In the genomic region with DNA sequence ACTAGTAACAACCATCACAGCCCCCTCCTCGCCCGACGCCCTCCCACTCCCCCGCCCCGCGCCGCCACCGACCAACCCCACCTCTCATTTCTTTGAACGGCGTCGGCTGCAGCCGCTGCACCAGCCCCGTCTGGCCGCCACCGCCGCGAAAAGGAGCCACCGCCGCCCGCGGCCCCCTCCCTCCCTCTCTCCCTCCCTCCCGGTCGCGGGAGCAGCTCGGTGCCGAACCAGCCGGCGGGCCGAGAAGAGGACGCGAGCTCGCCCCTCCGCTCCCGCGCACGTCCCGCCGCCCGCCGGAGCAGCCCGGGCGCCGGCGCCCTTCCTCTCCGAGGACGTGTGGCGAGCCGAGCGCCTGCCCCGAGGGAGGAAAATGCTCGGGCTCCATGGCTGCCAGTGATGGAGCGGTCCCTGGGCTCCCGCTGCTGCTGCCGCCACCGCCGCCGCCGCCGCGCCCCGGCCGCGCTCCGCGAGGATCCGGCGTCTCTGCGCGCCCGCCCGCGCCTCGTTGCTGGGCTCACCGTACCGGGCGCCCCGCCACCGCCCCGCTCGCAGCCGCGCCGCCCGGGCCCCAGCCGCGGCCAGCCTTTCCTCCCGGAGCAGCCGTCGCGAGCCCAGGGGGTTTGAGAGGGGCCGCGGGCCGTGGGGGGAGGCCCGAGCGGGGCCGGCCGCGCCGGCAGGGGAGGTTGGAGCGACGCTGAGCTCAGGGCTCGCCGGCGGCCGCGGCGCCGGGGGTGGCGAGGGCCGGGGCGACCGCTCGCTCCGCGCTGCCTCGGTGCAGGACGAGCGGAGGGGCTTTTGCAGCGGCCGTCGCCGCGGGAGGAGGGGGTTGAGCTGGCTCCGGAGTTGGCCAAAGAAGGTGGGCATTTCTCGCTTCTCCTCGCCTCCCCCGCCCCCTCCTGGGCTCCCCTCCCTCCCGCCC, we compare ENCODE assay signal across 8 mouse cellular contexts. TPM values are rescaled to one million over a fixed set of nuclear protein-coding genes. Genes with fewer than 3 reads are reported as not detected.
DNase-seq lines count a peak whose midpoint lies in the region; ATAC-seq and TF ChIP-seq lines count a peak whose summit lies in the region.

Tsc22d1 (plus strand) TSS at position 100 of the 919 bp plus-strand sequence.

- H3K9me3 ChIP-seq in forebrain, embryonic 16.5 days (ENCODE audit: control insufficient read depth, low read length): no peaks in the 10 kb centered on the region
- H3K9me3 ChIP-seq in stomach, embryonic 16.5 days (replicated peaks; ENCODE audit: control insufficient read depth, low read length): no peaks in the 10 kb centered on the region

- peak within 1 kb of the TSS; percentile 96 for H3K4me2 ChIP-seq in forebrain, embryonic 16.5 days (ENCODE audit: low read length)
- peak within 1 kb of the TSS; percentile 93 for H3K4me2 ChIP-seq in stomach, embryonic 16.5 days (ENCODE audit: low read depth, low read length)

- ATAC-seq in forebrain, embryonic 16.5 days: peak; percentile 11
- ATAC-seq in megakaryocyte, adult 5-6 weeks (ENCODE audit: poor library complexity, severe bottlenecking): no peak
- peak; percentile 7; the same call in 1 of the 2 replicates for ATAC-seq in stomach, embryonic 16.5 days (ENCODE audit: insufficient read depth, low FRiP score)

- no peak for TF ChIP-seq CTCF in kidney, adult 2 months (conservative IDR thresholded peaks at IDR 0.05; ENCODE audit: insufficient read depth, insufficient read length, low read depth, low read length)
- no peak for TF ChIP-seq CTCF in bone marrow macrophage, adult 2 months (IDR thresholded peaks at IDR 0.05; ENCODE audit: low read depth, low read length)

- intact Hi-C loops in heart, postnatal 14 days (cut with DNase I): loop anchor here (2.0 to 5.0 kb wide), 4 partner anchors 37 to 262 kb away; no protein-coding TSS in a partner anchor

- peak within 1 kb of the TSS; percentile 99 for H3K9ac ChIP-seq in forebrain, embryonic 16.5 days (replicated peaks; ENCODE audit: low read depth, low read length)
- peak within 1 kb of the TSS; percentile 98 for H3K9ac ChIP-seq in stomach, embryonic 16.5 days (ENCODE audit: low read length)

- H3K4me3 ChIP-seq in kidney, adult 2 months (ENCODE audit: insufficient read depth, low read depth, low read length): peak within 1 kb of the TSS; percentile 68
- peak within 1 kb of the TSS; percentile 81 for H3K4me3 ChIP-seq in bone marrow macrophage, adult 2 months (ENCODE audit: insufficient read depth, low read length)
- H3K4me3 ChIP-seq in forebrain, embryonic 16.5 days (replicated peaks; ENCODE audit: low read length): peak within 1 kb of the TSS; percentile 66
- H3K4me3 ChIP-seq in stomach, embryonic 16.5 days (replicated peaks; ENCODE audit: low read length): peak within 1 kb of the TSS; percentile 86

- H3K4me1 ChIP-seq in kidney, adult 2 months (ENCODE audit: control insufficient read depth, insufficient read depth, low read length): no peaks in the 10 kb centered on the region
- peaks cover 29% of the 10 kb centered on the region for H3K4me1 ChIP-seq in bone marrow macrophage, adult 2 months (ENCODE audit: control insufficient read depth, insufficient read depth, low read length)
- peaks cover 39% of the 10 kb centered on the region for H3K4me1 ChIP-seq in forebrain, embryonic 16.5 days (replicated peaks; ENCODE audit: control insufficient read depth, insufficient read depth, low read length)
- H3K4me1 ChIP-seq in stomach, embryonic 16.5 days (ENCODE audit: control insufficient read depth, insufficient read depth, low read length): peaks cover 23% of the 10 kb centered on the region

- no peak for TF ChIP-seq POLR2A in kidney, adult 2 months (IDR thresholded peaks at IDR 0.05; ENCODE audit: low read depth, low read length)
- no peak for TF ChIP-seq POLR2A in bone marrow macrophage, adult 2 months (IDR thresholded peaks at IDR 0.05; ENCODE audit: borderline replicate concordance, low read depth, low read length)

- WGBS in kidney, adult 2 months: 3% methylated on average over 126 of the region's 128 CpGs
- under 1% methylated on average over 104 of the region's 128 CpGs for WGBS in forebrain, embryonic 16.5 days
- WGBS in stomach, embryonic 16.5 days: under 1% methylated on average over 111 of the region's 128 CpGs

- no peaks in the 10 kb centered on the region for H3K27me3 ChIP-seq in kidney, adult 2 months (replicated peaks; ENCODE audit: control insufficient read depth, insufficient read depth, low read length)
- H3K27me3 ChIP-seq in forebrain, embryonic 16.5 days (replicated peaks; ENCODE audit: control insufficient read depth, insufficient read depth, low read length): no peaks in the 10 kb centered on the region
- H3K27me3 ChIP-seq in stomach, embryonic 16.5 days (ENCODE audit: control insufficient read depth, insufficient read depth, low read length): no peaks in the 10 kb centered on the region

- H3K27ac ChIP-seq in kidney, adult 2 months (ENCODE audit: insufficient read depth, low read depth, low read length): peak within 1 kb of the TSS; percentile 81
- peak within 1 kb of the TSS; percentile 76 for H3K27ac ChIP-seq in bone marrow macrophage, adult 2 months (ENCODE audit: insufficient read depth, low read depth, low read length)
- H3K27ac ChIP-seq in forebrain, embryonic 16.5 days (ENCODE audit: low read length): peak within 1 kb of the TSS; percentile 100
- H3K27ac ChIP-seq in stomach, embryonic 16.5 days (ENCODE audit: low read length): peak within 1 kb of the TSS; percentile 98

- H3K36me3 ChIP-seq in kidney, adult 2 months (ENCODE audit: control insufficient read depth, insufficient read depth, low read length): no peaks in the 10 kb centered on the region
- H3K36me3 ChIP-seq in forebrain, embryonic 16.5 days (ENCODE audit: control insufficient read depth, insufficient read depth): peaks cover 14% of the 10 kb centered on the region; the same call in 1 of the 2 replicates
- H3K36me3 ChIP-seq in stomach, embryonic 16.5 days (ENCODE audit: control insufficient read depth, insufficient read depth, low read length): peaks cover 15% of the 10 kb centered on the region

- no peak for DNase-seq in kidney, adult 2 months
- no peak for DNase-seq in kidney, adult 18-20 months
- peak; percentile 56 to 63 for DNase-seq in heart, postnatal 14 days
- peak in 1 of 2 experiments; percentile 43 for DNase-seq in layer of hippocampus, postnatal 14 days (ENCODE audit: low spot score in 2 of 2)

RNA-seq across cellular contexts. Expression of gene Tsc22d1, which starts in this region (rescaled TPM):
- polyA plus RNA-seq in kidney, adult 2 months (2012; rRNA removed): 137 and 153 TPM in 2 replicates
- polyA plus RNA-seq in bone marrow macrophage, adult 2 months (2012; ENCODE audit: insufficient read depth, insufficient read length, missing spikeins): 32.1 and 33.3 TPM in 2 replicates
- 749 and 886 TPM in 2 replicates for polyA plus RNA-seq in forebrain, embryonic 16.5 days (2015; fragmentation: Nextera tagmentation; extraction: Ambion mirVana)
- 100 to 1,000 TPM; 464 to 515 TPM for total RNA-seq in heart, postnatal 14 days (2021)
- 100 to 1,000 TPM; 567 to 576 TPM for total RNA-seq in layer of hippocampus, postnatal 14 days (2021)
- total RNA-seq in megakaryocyte, adult 5-6 weeks (2015): 25.8 and 34.1 TPM in 2 replicates
- 15.9 and 17.3 TPM in 2 replicates for total RNA-seq in megakaryocyte, adult 5-6 weeks (2017)
- polyA plus RNA-seq in stomach, embryonic 16.5 days (2015; fragmentation: Nextera tagmentation; extraction: Ambion mirVana): 568 and 650 TPM in 2 replicates

Comparison
In these comparisons a context has a peak if more than half of its experiments do, and no peak if none do; other contexts are left out.
1. RNA of gene Tsc22d1 (total RNA-seq): 567 to 576 TPM in layer of hippocampus, postnatal 14 days and 464 to 515 TPM in heart, postnatal 14 days; 15.9 to 34.1 TPM in megakaryocyte, adult 5-6 weeks; every median in the first group is over 10 times any median in the second.
2. DNase-seq: peak in heart, postnatal 14 days (2 of 2); none in kidney, adult 2 months (single experiment) and kidney, adult 18-20 months (single experiment).
3. Peak in every context shown above with its lines, with median percentiles within 50 percentile points of each other: H3K27ac ChIP-seq and H3K4me3 ChIP-seq.